Mouse (Mus musculus): ENCODE measurements at regions not wholly inside any gene's neighbourhood (a gene's known extent, or its start where the extent isn't known, plus 50 kb on each side); places are given as distances from the start of the nearest gene placed in this dataset.

DNA sequence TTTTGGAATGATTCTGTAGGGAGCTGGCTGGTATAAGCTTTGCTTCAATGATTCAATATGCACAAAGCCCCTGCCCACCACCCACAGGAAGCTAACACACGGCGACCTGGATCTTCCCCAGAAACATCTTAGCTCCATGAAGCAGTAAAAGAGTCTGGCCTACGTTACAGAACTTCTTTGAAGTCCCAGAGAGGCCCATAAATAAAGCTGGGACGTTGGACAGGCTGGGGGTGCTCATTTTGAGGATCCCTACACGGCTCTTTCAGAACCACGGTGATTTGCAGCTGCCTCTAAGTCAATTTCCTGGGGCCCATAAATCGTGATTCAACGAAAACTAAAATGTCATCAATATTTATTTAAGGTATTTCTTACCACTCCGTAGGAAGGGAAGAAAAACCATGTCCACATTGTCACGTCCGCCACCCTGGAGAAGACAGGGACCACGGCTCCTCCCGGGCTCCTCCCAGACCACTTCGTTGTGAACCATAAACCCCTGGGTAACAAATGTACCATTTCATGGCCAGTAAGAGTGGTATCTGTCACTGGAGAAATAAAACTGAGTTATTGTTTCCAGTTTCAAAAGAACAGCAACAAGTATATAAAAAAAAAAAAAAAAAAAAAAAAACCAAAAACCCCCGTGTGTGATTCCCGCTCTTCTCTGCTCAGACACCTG is 60.0 kb upstream of the Six2 start:
- no peak overlapping the region for H3K4me3 ChIP-seq (replicated peaks; ENCODE audit: insufficient read depth, low read depth, low read length)
- H3K4me1 ChIP-seq (ENCODE audit: control insufficient read depth, insufficient read depth, low read length): no peaks in the 10 kb centered on the region
- 55% methylated on average over 16 of the region's 16 CpGs for WGBS
- no peak for DNase-seq
- no peak overlapping the region for H3K27ac ChIP-seq (ENCODE audit: insufficient read depth, low read length)
- no peaks in the 10 kb centered on the region; the same call in 1 of the 2 replicates for H3K27me3 ChIP-seq (ENCODE audit: control insufficient read depth, insufficient read depth, low read length)
- no peak for TF ChIP-seq CTCF (IDR thresholded peaks at IDR 0.05; ENCODE audit: borderline replicate concordance, insufficient read depth, low read depth, low read length)
- TF ChIP-seq POLR2A (IDR thresholded peaks at IDR 0.05; ENCODE audit: borderline replicate concordance, insufficient read depth, low read length): no peak

All from cerebellum, adult 2 months (tissue).